Mouse (Mus musculus) skeletal muscle tissue, postnatal 0 days (tissue): ENCODE measurements around the gene Palb2. TPM values are rescaled to one million over a fixed set of nuclear protein-coding genes. Genes with fewer than 3 reads are reported as not detected.

ENCODE experiments used
- polyA plus RNA-seq: library from polyadenylated mRNA; unstranded; fragments of >200 nt; fragmentation: Nextera tagmentation; extraction: Ambion mirVana; gene quantifications from 2 replicates; pipeline ENCODE4 v1.2.1, GENCODE M21; 2015

Palb2 gene
- polyA plus RNA-seq, result 2.1 and 3.6 TPM in 2 replicates

GRCm38 (mm10) chr7:122132497-122133337 lies at the start of gene Palb2, which contains the start of gene Dctn5:
Gene Palb2, minus strand, starts transcription at chr7:122132985.
Gene Dctn5, plus strand, starts transcription at chr7:122133041.

GRCm38 (mm10) chr7:122158915-122159902 lies 26.4 kb upstream of the Palb2 start, which contains the start of gene Plk1:
Gene Plk1, plus strand, starts transcription at chr7:122159439.

DNA sequence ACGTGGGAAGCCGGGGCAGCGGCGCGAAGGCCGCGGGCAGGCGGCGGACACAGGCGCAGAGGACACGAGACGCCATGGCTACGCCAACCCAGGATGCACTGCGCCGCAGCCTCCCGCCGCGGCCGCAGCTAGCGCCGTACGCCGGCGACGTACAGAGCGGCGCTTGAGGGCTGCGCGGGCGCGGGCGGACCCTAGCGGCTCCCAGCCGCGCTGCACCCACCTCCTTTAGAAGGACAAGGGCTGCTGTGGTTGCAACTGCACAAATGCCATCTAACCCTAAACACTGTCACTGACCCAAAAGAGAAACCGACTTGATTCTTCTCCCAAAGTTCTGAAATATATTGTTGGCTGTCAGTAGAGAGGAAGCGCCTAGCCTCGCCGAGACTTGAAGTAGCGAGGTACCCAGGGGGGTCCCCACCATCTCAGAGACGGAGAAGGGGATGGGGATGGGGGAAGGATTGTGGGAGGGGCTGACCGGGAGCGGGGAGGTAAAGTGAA lies 31.0 kb downstream of the Palb2 start, which contains the start of gene Ndufab1:
Gene Ndufab1, minus strand, starts transcription at position 140 of the 498 bp plus-strand sequence.

GRCm38 (mm10) chr7:122066945-122067516 lies 65.8 kb downstream of the Palb2 start, which contains the start of the genes Ubfd1 and Ears2:
Gene Ubfd1, plus strand, starts transcription at chr7:122067175.
Gene Ears2, minus strand, starts transcription at chr7:122067263.

Other genes with a start within 250 kb of the Palb2 start
- 10.5 and 11.6 TPM in 2 replicates for gene Cog7, start 151.3 kb downstream of the Palb2 start, polyA plus RNA-seq
- 52.8 and 58.7 TPM in 2 replicates for gene Gga2, start 111.8 kb downstream of the Palb2 start, polyA plus RNA-seq
- gene Ubfd1, start 65.8 kb downstream of the Palb2 start, polyA plus RNA-seq, result 33.7 and 37.9 TPM in 2 replicates
- 13.2 and 14.3 TPM in 2 replicates for gene Ears2, start 65.7 kb downstream of the Palb2 start, polyA plus RNA-seq
- 1,484 and 1,666 TPM in 2 replicates for gene Ndufab1, start 31.1 kb downstream of the Palb2 start, polyA plus RNA-seq
- gene Dctn5, start 56 bp upstream of the Palb2 start, polyA plus RNA-seq, result 53.3 and 61.1 TPM in 2 replicates
- gene Plk1, start 26.5 kb upstream of the Palb2 start, polyA plus RNA-seq, result 13.6 and 16.6 TPM in 2 replicates
- not detected in 2 replicates for gene Ern2, start 53.2 kb upstream of the Palb2 start, polyA plus RNA-seq
- 1.6 and 1.7 TPM in 2 replicates for gene Chp2, start 86.5 kb upstream of the Palb2 start, polyA plus RNA-seq
- 4.9 and 6.4 TPM in 2 replicates for gene Prkcb, start 155.8 kb upstream of the Palb2 start, polyA plus RNA-seq